Mouse (Mus musculus): ENCODE measurements around the gene Pdss1. TPM values are rescaled to one million over a fixed set of nuclear protein-coding genes. Genes with fewer than 3 reads are reported as not detected.
A peak's percentile ranks its signal among the peaks of the same experiment; 100 is the strongest.
"Not testable (repeated sequence)": the region's sequence is repeated elsewhere in the genome, so short reads cannot be mapped to it uniquely, and the experiment has no call there.

The Pdss1 gene
- polyA plus RNA-seq, 1 experiment = 5.0 TPM

DNA sequence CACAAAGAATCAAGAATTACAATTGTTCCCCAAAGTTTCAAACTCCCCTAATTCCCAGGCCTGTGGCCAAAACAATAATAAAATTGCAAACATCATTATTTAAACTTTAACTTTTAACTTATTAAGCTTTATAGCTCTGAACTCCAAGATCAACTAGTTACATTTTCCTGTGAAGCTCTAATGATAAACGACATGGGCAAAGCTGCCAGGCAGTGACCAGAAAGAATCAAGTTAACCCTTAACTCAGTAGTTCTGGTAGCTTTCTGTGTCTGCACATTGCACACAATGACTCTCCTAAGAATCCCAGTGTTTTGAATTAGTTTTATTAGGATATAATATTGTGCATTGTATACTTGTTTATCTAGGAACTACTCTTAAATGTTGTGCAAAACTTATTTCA, 16.5 kb upstream of the Pdss1 start:
- peaks cover 15% of the 10 kb centered on the region for H3K36me3 ChIP-seq (replicated peaks; ENCODE audit: low read length)
- no peaks in the 10 kb centered on the region for H3K9me3 ChIP-seq
- peaks cover 5% of the 10 kb centered on the region for H3K4me1 ChIP-seq
- no peaks in the 10 kb centered on the region for H3K27me3 ChIP-seq (replicated peaks)
- no peak for TF ChIP-seq FLI1 (IDR thresholded peaks at IDR 0.05; ENCODE audit: low read length)
- no peak for TF ChIP-seq GATA1 (IDR thresholded peaks at IDR 0.05; ENCODE audit: borderline replicate concordance, low read length)
- H3K4me3 ChIP-seq (replicated peaks) = no peak overlapping the region

DNA sequence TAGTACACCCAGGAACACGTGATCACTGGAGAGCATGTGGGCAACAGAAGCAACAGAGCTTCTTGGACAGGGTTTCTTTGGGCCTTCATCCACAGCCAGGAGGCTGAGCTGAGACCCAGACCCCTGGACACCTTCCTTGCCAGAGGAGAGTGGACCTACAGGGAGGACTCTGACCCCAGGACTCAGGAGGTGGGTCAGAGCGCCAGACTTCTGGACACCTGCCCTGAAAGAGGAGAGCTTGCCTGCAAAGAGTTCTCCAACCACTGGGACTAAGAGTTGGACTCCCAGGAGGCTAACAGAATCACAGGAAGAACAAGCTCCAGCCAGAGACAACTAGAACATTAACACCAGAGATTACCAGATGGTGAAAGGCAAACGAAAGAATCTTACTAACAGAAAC, 14.6 kb upstream of the Pdss1 start:
- H3K9me3 ChIP-seq; H3K4me1 ChIP-seq; H3K27me3 ChIP-seq (replicated peaks); H3K4me3 ChIP-seq (replicated peaks); H3K36me3 ChIP-seq (replicated peaks; ENCODE audit: low read length): not testable (repeated sequence)

DNA sequence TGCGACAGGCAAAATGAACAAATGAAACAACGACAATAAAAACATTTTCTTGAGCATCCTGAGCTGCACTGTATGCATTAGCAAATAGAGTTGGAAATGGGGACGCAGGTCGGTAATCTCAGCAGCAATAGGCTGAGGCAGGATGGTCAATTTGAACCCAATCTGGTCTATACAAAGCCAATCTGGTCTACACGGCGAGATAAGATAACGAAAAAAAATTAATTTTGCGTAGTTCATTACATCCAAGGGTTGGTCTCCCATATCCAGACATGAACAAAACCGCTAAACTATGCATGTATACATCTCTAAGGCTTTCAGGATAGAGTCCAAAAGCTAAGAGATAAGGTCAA, 415 bp upstream of the Pdss1 start:
- Histone ChIP-seq H3K27me3 (replicated peaks) (no peaks in the 10 kb centered on the region), H3K36me3 (replicated peaks; ENCODE audit: low read length) (peaks cover 8% of the 10 kb centered on the region), H3K4me1 (peaks cover 41% of the 10 kb centered on the region), H3K4me3 (replicated peaks) (peak overlapping the region; percentile 98), H3K9me3 (no peaks in the 10 kb centered on the region)
- TF ChIP-seq FLI1 (IDR thresholded peaks at IDR 0.05; ENCODE audit: low read length) (no peak), GATA1 (IDR thresholded peaks at IDR 0.05; ENCODE audit: borderline replicate concordance, low read length) (no peak; the same call in 2 of the 3 replicates)

DNA sequence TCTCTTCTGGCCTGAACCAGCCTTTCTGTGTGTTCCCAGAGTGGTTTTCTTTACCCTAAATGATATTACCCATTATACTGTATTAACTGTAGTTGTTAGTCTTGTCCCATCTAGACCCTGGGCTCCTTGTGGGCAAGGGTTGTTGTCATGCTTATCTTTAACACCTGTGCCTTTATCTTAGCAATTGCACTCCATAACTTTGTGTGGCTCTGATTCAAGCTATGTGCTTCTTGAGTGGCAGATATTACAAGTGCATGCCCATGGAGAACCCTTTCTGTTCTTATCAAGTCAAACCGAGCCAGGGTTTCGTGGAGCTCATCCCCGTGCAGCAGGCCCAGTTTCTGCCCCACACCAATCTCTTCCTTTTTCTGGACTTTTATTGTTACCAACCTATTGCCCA, 8.6 kb downstream of the Pdss1 start:
- no peaks in the 10 kb centered on the region for H3K9me3 ChIP-seq
- peaks cover 10% of the 10 kb centered on the region for H3K4me1 ChIP-seq
- no peak for TF ChIP-seq FLI1 (IDR thresholded peaks at IDR 0.05; ENCODE audit: low read length)
- TF ChIP-seq GATA1 (IDR thresholded peaks at IDR 0.05; ENCODE audit: borderline replicate concordance, low read length) = no peak
- no peak overlapping the region for H3K4me3 ChIP-seq (replicated peaks)
- H3K27me3 ChIP-seq (replicated peaks) = no peaks in the 10 kb centered on the region
- peaks cover 88% of the 10 kb centered on the region for H3K36me3 ChIP-seq (replicated peaks; ENCODE audit: low read length)

DNA sequence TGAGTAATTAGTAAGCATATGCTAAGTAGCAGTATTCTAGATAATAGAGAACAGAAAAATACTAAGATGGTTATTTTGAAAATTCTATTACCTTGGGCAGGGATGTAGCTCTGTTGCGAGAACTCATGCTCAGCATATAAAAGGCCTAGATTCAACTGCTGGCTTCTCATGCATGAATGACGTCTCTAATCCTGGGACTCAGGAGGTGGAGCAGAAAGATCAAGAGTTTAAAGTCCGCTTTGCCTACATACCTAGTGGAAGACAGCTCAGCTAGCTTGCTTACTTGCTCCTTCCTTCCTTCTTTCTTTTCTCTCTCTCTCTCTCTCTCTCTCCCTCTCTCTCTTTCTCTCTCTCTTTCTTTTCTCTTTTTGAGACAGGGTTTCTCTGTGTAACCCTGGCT, 19.1 kb downstream of the Pdss1 start:
- no peaks in the 10 kb centered on the region for H3K4me1 ChIP-seq
- no peak overlapping the region for H3K4me3 ChIP-seq (replicated peaks)
- H3K27me3 ChIP-seq (replicated peaks) = no peaks in the 10 kb centered on the region
- H3K9me3 ChIP-seq = no peaks in the 10 kb centered on the region
- TF ChIP-seq GATA1 (IDR thresholded peaks at IDR 0.05; ENCODE audit: borderline replicate concordance, low read length) (no peak), FLI1 (IDR thresholded peaks at IDR 0.05; ENCODE audit: low read length) (no peak)
- peaks cover 90% of the 10 kb centered on the region for H3K36me3 ChIP-seq (replicated peaks; ENCODE audit: low read length)

DNA sequence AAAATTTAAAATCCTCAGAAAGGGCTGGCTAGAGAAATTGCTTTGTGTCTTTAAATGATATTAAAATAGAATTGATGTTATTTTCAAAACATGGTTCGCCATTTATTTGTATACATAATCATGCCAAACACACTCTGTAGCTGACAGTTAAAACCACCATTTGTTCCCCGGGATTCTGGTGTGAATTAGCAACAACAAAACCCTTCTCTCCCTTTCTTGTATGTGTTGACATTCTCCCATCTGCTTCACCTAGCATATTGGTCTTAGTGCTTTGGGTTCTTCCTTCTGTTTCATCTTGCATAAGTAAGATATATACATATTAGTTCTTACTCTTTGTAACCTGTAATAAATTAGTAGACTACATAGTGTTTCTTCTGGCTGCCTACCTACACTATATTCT, 23.3 kb downstream of the Pdss1 start:
- H3K4me3 ChIP-seq (replicated peaks) = no peak overlapping the region
- H3K27me3 ChIP-seq (replicated peaks) = no peaks in the 10 kb centered on the region
- H3K4me1 ChIP-seq = no peaks in the 10 kb centered on the region
- peaks cover 72% of the 10 kb centered on the region for H3K36me3 ChIP-seq (replicated peaks; ENCODE audit: low read length)
- no peaks in the 10 kb centered on the region for H3K9me3 ChIP-seq
- TF ChIP-seq GATA1 (IDR thresholded peaks at IDR 0.05; ENCODE audit: borderline replicate concordance, low read length) = no peak
- TF ChIP-seq FLI1 (IDR thresholded peaks at IDR 0.05; ENCODE audit: low read length) = no peak

DNA sequence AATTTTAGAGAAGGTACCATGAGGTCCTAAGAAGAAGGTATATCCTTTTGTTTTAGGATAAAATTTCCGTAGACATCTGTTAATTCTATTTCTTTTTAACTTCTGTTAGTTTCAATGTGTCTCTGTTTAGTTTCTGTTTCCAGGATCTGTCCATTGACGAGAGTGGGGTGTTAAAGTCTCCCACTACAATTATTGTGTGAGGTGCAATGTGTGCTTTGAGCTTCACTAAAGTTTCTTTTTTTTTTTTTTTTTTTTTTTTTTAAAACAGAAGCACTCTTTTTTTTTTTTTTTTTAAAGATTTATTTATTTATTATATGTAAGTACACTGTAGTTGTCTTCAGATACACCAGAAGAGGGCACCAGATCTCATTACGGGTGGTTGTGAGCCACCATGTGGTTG, 30.6 kb downstream of the Pdss1 start:
- not testable (repeated sequence) for H3K4me1 ChIP-seq; H3K27me3 ChIP-seq (replicated peaks); H3K4me3 ChIP-seq (replicated peaks); H3K9me3 ChIP-seq
- peaks cover 43% of the 10 kb centered on the region for H3K36me3 ChIP-seq (replicated peaks; ENCODE audit: low read length)

DNA sequence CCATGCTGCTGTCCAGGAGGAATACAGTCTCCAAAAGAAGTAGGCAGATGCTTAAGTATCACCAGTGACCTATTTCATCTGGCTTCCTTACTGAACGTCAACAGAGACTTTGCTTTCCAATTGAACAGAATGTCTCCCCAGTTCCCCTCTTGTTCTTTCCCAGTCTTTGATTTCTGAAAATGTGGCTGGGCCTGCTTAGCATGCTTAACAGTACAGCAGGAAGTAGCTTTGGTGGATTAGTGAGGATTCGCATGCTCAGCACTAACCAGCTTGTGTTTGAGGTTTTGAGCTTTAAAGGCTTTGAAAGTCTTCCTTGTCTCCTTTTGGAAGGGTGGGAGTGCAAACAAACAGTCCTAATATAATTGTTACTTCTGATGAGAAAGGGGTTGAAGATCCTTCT, 32.9 kb downstream of the Pdss1 start:
- Histone ChIP-seq H3K4me1 (no peaks in the 10 kb centered on the region), H3K9me3 (no peaks in the 10 kb centered on the region), H3K4me3 (replicated peaks) (no peak overlapping the region), H3K27me3 (replicated peaks) (no peaks in the 10 kb centered on the region), H3K36me3 (replicated peaks; ENCODE audit: low read length) (peaks cover 55% of the 10 kb centered on the region)
- no peak for TF ChIP-seq FLI1 (IDR thresholded peaks at IDR 0.05; ENCODE audit: low read length)
- TF ChIP-seq GATA1 (IDR thresholded peaks at IDR 0.05; ENCODE audit: borderline replicate concordance, low read length) = no peak

DNA sequence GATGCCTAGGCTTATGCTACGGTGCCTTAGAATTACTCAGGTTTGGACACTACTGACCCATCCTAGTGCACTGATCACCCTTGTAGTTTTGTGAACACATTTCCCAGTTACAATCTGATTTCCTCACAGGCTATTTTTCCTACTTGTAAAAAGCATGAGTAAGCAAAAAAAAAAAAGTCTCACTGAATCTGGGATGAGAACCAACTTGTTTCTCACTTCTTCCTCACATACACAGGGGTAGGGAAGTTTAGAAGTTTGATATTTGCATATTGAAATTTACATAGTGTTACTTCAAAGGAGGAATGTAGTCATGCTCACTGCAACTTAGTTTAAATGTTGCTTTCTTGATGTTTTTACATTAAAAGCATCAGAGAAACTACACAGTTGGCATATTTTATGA, 38.2 kb downstream of the Pdss1 start:
- TF ChIP-seq GATA1 (IDR thresholded peaks at IDR 0.05; ENCODE audit: borderline replicate concordance, low read length) = no peak
- no peak for TF ChIP-seq FLI1 (IDR thresholded peaks at IDR 0.05; ENCODE audit: low read length)
- Histone ChIP-seq H3K36me3 (replicated peaks; ENCODE audit: low read length) (peaks cover 88% of the 10 kb centered on the region), H3K27me3 (replicated peaks) (no peaks in the 10 kb centered on the region)

DNA sequence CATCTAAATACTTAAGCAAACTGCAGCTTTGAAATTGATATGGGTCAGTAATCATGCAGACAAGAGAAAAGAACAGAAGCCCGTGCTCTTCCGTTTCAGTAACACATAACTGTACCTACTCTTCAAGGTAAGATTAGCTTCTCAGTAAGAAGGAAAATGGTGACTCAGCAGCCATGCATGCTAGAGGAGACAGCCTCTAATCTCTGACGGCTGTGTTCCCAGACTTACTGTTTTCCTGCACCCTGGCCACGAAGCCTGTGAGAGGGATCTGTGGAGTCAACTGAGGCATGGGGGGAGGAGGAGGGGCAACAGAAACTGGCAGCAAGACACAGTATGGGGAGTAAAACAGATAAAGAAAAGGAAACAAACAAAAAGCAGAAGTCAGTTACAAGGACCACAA, 54.6 kb downstream of the Pdss1 start:
- Histone ChIP-seq H3K27me3 (replicated peaks) (no peaks in the 10 kb centered on the region), H3K4me1 (peaks cover 41% of the 10 kb centered on the region), H3K36me3 (replicated peaks; ENCODE audit: low read length) (peaks cover 67% of the 10 kb centered on the region), H3K9me3 (no peaks in the 10 kb centered on the region), H3K4me3 (replicated peaks) (peak overlapping the region; percentile 68)
- TF ChIP-seq GATA1 (IDR thresholded peaks at IDR 0.05; ENCODE audit: borderline replicate concordance, low read length) (no peak), FLI1 (IDR thresholded peaks at IDR 0.05; ENCODE audit: low read length) (no peak)

More for the DNA sequence above, 38.2 kb downstream of the Pdss1 start:
- Histone ChIP-seq H3K4me1 (peaks cover 3% of the 10 kb centered on the region; the same call in 1 of the 2 replicates), H3K9me3 (no peaks in the 10 kb centered on the region), H3K4me3 (replicated peaks) (no peak overlapping the region)

DNA sequence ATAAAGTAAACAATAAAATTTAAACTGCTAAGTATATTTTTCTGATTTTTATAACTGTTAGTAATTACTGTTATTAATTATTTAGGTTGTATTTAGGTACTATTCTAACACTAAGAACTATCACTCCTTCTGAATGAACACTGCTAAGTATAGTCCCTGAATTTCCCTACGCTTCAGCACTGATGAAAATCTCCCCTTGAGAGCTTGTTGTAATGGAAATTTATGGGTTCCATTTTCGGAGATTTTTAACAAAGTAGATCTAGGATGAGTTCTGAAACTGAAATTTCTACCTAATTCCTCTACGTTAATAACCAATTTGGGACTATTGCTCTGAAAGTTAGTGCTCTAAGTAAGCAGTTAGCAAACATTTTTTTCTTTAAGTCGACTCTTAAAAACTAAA, 59.0 kb downstream of the Pdss1 start:
- peaks cover 52% of the 10 kb centered on the region for H3K4me1 ChIP-seq
- no peak overlapping the region for H3K4me3 ChIP-seq (replicated peaks)
- H3K9me3 ChIP-seq = no peaks in the 10 kb centered on the region
- H3K36me3 ChIP-seq (replicated peaks; ENCODE audit: low read length) = peaks cover 71% of the 10 kb centered on the region
- H3K27me3 ChIP-seq (replicated peaks) = no peaks in the 10 kb centered on the region
- no peak for TF ChIP-seq FLI1 (IDR thresholded peaks at IDR 0.05; ENCODE audit: low read length)
- TF ChIP-seq GATA1 (IDR thresholded peaks at IDR 0.05; ENCODE audit: borderline replicate concordance, low read length) = no peak
